ENCODE assay signal across 8 mouse cellular contexts in genomic region chr1:52100496-52100895, GRCm38 (mm10). TPM values are rescaled to one million over a fixed set of nuclear protein-coding genes. Genes with fewer than 3 reads are reported as not detected.
DNase-seq lines count a peak whose midpoint lies in the region; ATAC-seq and TF ChIP-seq lines count a peak whose summit lies in the region.

No protein-coding gene starts in this region.

- no peaks in the 10 kb centered on the region for H3K27me3 ChIP-seq in hindbrain, postnatal 0 days (ENCODE audit: insufficient read depth, low read length)
- H3K27me3 ChIP-seq in hindbrain, embryonic 16.5 days (replicated peaks; ENCODE audit: control insufficient read depth, insufficient read depth, low read length) = no peaks in the 10 kb centered on the region
- no peaks in the 10 kb centered on the region for H3K27me3 ChIP-seq in spleen, adult 2 months (ENCODE audit: control insufficient read depth, insufficient read depth, low read length)
- H3K27me3 ChIP-seq in forebrain, embryonic 10.5 days (ENCODE audit: poor library complexity, severe bottlenecking) = no peaks in the 10 kb centered on the region

- no peak overlapping the region for H3K4me3 ChIP-seq in hindbrain, postnatal 0 days (ENCODE audit: low read length)
- no peak overlapping the region for H3K4me3 ChIP-seq in hindbrain, embryonic 16.5 days (ENCODE audit: low read length)
- no peak overlapping the region for H3K4me3 ChIP-seq in spleen, adult 2 months (ENCODE audit: extremely low read depth, insufficient read depth, insufficient read length)
- no peak overlapping the region for H3K4me3 ChIP-seq in forebrain, embryonic 10.5 days

- no peaks in the 10 kb centered on the region for H3K36me3 ChIP-seq in hindbrain, postnatal 0 days (ENCODE audit: insufficient read depth, low read length)
- no peaks in the 10 kb centered on the region for H3K36me3 ChIP-seq in hindbrain, embryonic 16.5 days (ENCODE audit: control insufficient read depth, insufficient read depth, low read length)
- H3K36me3 ChIP-seq in spleen, adult 2 months (ENCODE audit: control insufficient read depth, insufficient read depth, low read length) = peaks cover 12% of the 10 kb centered on the region
- H3K36me3 ChIP-seq in forebrain, embryonic 10.5 days (replicated peaks) = no peaks in the 10 kb centered on the region

- H3K9ac ChIP-seq in hindbrain, postnatal 0 days (replicated peaks; ENCODE audit: low read length) = no peak overlapping the region
- H3K9ac ChIP-seq in hindbrain, embryonic 16.5 days (ENCODE audit: low read depth, low read length) = no peak overlapping the region

- H3K4me2 ChIP-seq in hindbrain, postnatal 0 days (ENCODE audit: low read depth, low read length) = no peak overlapping the region
- no peak overlapping the region for H3K4me2 ChIP-seq in hindbrain, embryonic 16.5 days (ENCODE audit: low read length)

- no peak for TF ChIP-seq POLR2A in spleen, adult 2 months (IDR thresholded peaks at IDR 0.05; ENCODE audit: low read depth, low read length)

- TF ChIP-seq CTCF in hindbrain, postnatal 0 days (IDR thresholded peaks at IDR 0.05; ENCODE audit: low read depth) = peak; percentile 46
- TF ChIP-seq CTCF in spleen, adult 2 months (IDR thresholded peaks at IDR 0.05; ENCODE audit: extremely low read depth, insufficient read depth, insufficient read length, insufficient replicate concordance) = peak; percentile 80; the same call in 1 of the 2 replicates

- no peak for ATAC-seq in hindbrain, postnatal 0 days
- no peak for ATAC-seq in hindbrain, embryonic 16.5 days
- ATAC-seq in granulocyte monocyte progenitor cell, adult 5-6 weeks (replicated peaks; ENCODE audit: poor library complexity, severe bottlenecking) = peak; percentile 69

- WGBS in hindbrain, postnatal 0 days = 74% methylated on average over 6 of the region's 6 CpGs
- WGBS in hindbrain, embryonic 16.5 days = 77% methylated on average over 6 of the region's 6 CpGs
- WGBS in spleen, adult 2 months = 44% methylated on average over 6 of the region's 6 CpGs
- 76% methylated on average over 6 of the region's 6 CpGs for WGBS in forebrain, embryonic 10.5 days

- no peaks in the 10 kb centered on the region for H3K9me3 ChIP-seq in hindbrain, postnatal 0 days (ENCODE audit: low read length)
- no peaks in the 10 kb centered on the region for H3K9me3 ChIP-seq in hindbrain, embryonic 16.5 days (ENCODE audit: control insufficient read depth, low read length)
- H3K9me3 ChIP-seq in forebrain, embryonic 10.5 days = no peaks in the 10 kb centered on the region

- no peaks in the 10 kb centered on the region for H3K4me1 ChIP-seq in hindbrain, postnatal 0 days (ENCODE audit: insufficient read depth, low read length)
- no peaks in the 10 kb centered on the region for H3K4me1 ChIP-seq in hindbrain, embryonic 16.5 days (ENCODE audit: control insufficient read depth, insufficient read depth, low read depth, low read length)
- no peaks in the 10 kb centered on the region for H3K4me1 ChIP-seq in spleen, adult 2 months (ENCODE audit: control insufficient read depth, insufficient read depth, insufficient read length)
- no peaks in the 10 kb centered on the region for H3K4me1 ChIP-seq in forebrain, embryonic 10.5 days

- DNase-seq in hindbrain, postnatal 0 days (ENCODE audit: low spot score) = no peak
- DNase-seq in CD8-positive naive resting alpha-beta T cell, adult 2 months (ENCODE audit: low read depth in 2 of 2, low spot score in 2 of 2) = peak; percentile 69 to 77
- DNase-seq in spleen, adult 2 months (ENCODE audit: low read depth in 1 of 2, low spot score in 2 of 2) = peak; percentile 41 to 52
- no peak for DNase-seq in layer of hippocampus, adult 9-11 months
- DNase-seq in forebrain, embryonic 10.5 days (ENCODE audit: extremely low spot score, low spot score) = no peak
- DNase-seq in layer of hippocampus, adult 11-12 months (ENCODE audit: low spot score) = no peak

- H3K27ac ChIP-seq in hindbrain, postnatal 0 days = no peak overlapping the region
- no peak overlapping the region for H3K27ac ChIP-seq in hindbrain, embryonic 16.5 days (ENCODE audit: low read depth, low read length)
- H3K27ac ChIP-seq in spleen, adult 2 months (ENCODE audit: insufficient read depth, low read length) = no peak overlapping the region; the same call in 1 of the 2 replicates
- no peak overlapping the region for H3K27ac ChIP-seq in forebrain, embryonic 10.5 days

RNA-seq across cellular contexts. Expression of gene Stat1, which starts 18.7 kb away (rescaled TPM):
- total RNA-seq in hindbrain, postnatal 0 days (2014; rRNA removed) = 25.3 and 25.7 TPM in 2 replicates
- polyA plus RNA-seq in hindbrain, postnatal 0 days (2015; fragmentation: Nextera tagmentation; extraction: Ambion mirVana) = 16.6 and 17.0 TPM in 2 replicates
- 13.8 and 14.2 TPM in 2 replicates for polyA plus RNA-seq in hindbrain, embryonic 16.5 days (2015; fragmentation: Nextera tagmentation; extraction: Ambion mirVana)
- total RNA-seq in granulocyte monocyte progenitor cell, adult 5-6 weeks (2014; fragmentation: Nextera tagmentation) = 34.7 and 65.5 TPM in 2 replicates
- 51.1 and 52.7 TPM in 2 replicates for total RNA-seq in granulocyte monocyte progenitor cell, adult 5-6 weeks (2017)
- 95.0 and 182 TPM in 2 replicates for polyA plus RNA-seq in spleen, adult 2 months (2012; rRNA removed)
- polyA plus RNA-seq in forebrain, embryonic 10.5 days (2016; fragmentation: Nextera tagmentation; extraction: Ambion mirVana) = 11.9 and 12.3 TPM in 2 replicates

Comparison
In these comparisons a context has a peak if more than half of its experiments do, and no peak if none do; other contexts are left out.
1. DNase-seq: peak in CD8-positive naive resting alpha-beta T cell, adult 2 months (2 of 2) and spleen, adult 2 months (2 of 2); none in hindbrain, postnatal 0 days (single experiment), layer of hippocampus, adult 9-11 months (single experiment), forebrain, embryonic 10.5 days (single experiment) and layer of hippocampus, adult 11-12 months (single experiment).